Mouse (Mus musculus): ENCODE results near the gene Nkx2-3.

Gene Nkx2-3

GRCm38 (mm10) chr19:43605666-43606551 lies 6.2 kb upstream of the Nkx2-3 start:
- no peak for DNase-seq (ENCODE audit: low spot score in 2 of 2)

GRCm38 (mm10) chr19:43606552-43607530 lies 5.3 kb upstream of the Nkx2-3 start:
- no peak for DNase-seq (ENCODE audit: low spot score in 2 of 2)

- no peak for DNase-seq (ENCODE audit: low spot score in 2 of 2)
Measured at GRCm38 (mm10) chr19:43607842-43608680, 4.1 kb upstream of the Nkx2-3 start.

- no peak for DNase-seq (ENCODE audit: low spot score in 2 of 2)
Measured at GRCm38 (mm10) chr19:43608711-43609457, 3.2 kb upstream of the Nkx2-3 start.

GRCm38 (mm10) chr19:43609458-43610330 lies 2.4 kb upstream of the Nkx2-3 start:
- DNase-seq (ENCODE audit: low spot score in 2 of 2): no peak

- no peak for DNase-seq (ENCODE audit: low spot score in 2 of 2)
Measured at GRCm38 (mm10) chr19:43610341-43610848, 1.7 kb upstream of the Nkx2-3 start.

GRCm38 (mm10) chr19:43611110-43611509 lies 1.0 kb upstream of the Nkx2-3 start:
- DNase-seq (ENCODE audit: low spot score in 2 of 2): no peak

GRCm38 (mm10) chr19:43611561-43611960 lies 564 bp upstream of the Nkx2-3 start:
- DNase-seq (ENCODE audit: low spot score in 2 of 2): no peak

- no peak for DNase-seq (ENCODE audit: low spot score in 2 of 2)
Measured at GRCm38 (mm10) chr19:43612501-43612971, 411 bp downstream of the Nkx2-3 start.

GRCm38 (mm10) chr19:43613293-43614130 lies 1.4 kb downstream of the Nkx2-3 start:
- DNase-seq (ENCODE audit: low spot score in 2 of 2): no peak

- no peak for DNase-seq (ENCODE audit: low spot score in 2 of 2)
Measured at GRCm38 (mm10) chr19:43614341-43615073, 2.4 kb downstream of the Nkx2-3 start.

GRCm38 (mm10) chr19:43615074-43615445 lies 2.9 kb downstream of the Nkx2-3 start:
- no peak for DNase-seq (ENCODE audit: low spot score in 2 of 2)

GRCm38 (mm10) chr19:43615571-43616414 lies 3.7 kb downstream of the Nkx2-3 start:
- DNase-seq (ENCODE audit: low spot score in 2 of 2): no peak

GRCm38 (mm10) chr19:43616415-43616861 lies 4.3 kb downstream of the Nkx2-3 start:
- DNase-seq (ENCODE audit: low spot score in 2 of 2): no peak

- no peak for DNase-seq (ENCODE audit: low spot score in 2 of 2)
Measured at GRCm38 (mm10) chr19:43616889-43617288, 4.8 kb downstream of the Nkx2-3 start.

- DNase-seq (ENCODE audit: low spot score in 2 of 2): no peak
Measured at GRCm38 (mm10) chr19:43617761-43618349, 5.7 kb downstream of the Nkx2-3 start.

Data from spleen, postnatal 14 days (tissue).